Mouse (Mus musculus) kidney, adult 11 months (tissue): Measurements from ENCODE around the gene Phf11c.
"Not testable (repeated sequence)": the region's sequence is repeated elsewhere in the genome, so short reads cannot be mapped to it uniquely, and the experiment has no call there.

ENCODE experiments used
- DNase-seq: peaks from one replicate; pipeline ENCODE4 v3.0.0; 2022

Phf11c gene

DNA sequence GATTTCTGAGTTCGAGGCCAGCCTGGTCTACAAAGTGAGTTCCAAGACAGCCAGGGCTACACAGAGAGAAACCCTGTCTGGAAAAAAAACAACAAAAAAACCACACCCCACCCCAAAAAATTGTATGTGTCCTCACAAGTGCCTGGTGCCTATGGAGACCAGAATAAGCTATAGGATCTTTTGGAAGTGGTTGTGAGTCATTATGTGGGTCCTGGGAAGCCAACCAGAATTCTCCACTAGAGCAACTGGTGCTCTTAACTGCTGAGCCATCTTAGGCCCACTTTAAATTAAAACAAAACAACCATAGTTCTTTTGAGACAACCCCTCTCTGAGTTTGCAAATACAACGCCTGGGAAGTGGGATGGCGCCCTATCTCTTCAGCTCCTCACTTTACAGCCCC is at the start of gene Phf11c:
Phf11c (minus strand) TSS at position 101 of the 400 bp plus-strand sequence.
- DNase-seq = no peak

DNA sequence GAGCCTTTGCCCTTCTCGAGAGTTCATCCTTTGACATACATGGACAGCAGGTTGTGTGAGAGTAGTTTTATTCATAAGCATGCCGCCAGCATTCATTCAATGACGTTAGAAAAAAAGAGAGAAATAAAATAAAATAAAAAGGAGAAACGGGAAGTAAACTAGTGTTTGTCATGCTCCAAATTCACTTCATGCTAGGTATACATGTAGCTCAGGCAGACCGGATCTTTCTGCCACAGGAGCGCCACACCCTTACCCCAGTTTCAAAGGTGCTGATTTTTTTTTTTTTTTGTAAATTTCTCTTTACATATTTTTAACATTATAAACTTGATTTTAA is 46.3 kb upstream of the Phf11c start:
- no peak for DNase-seq

DNA sequence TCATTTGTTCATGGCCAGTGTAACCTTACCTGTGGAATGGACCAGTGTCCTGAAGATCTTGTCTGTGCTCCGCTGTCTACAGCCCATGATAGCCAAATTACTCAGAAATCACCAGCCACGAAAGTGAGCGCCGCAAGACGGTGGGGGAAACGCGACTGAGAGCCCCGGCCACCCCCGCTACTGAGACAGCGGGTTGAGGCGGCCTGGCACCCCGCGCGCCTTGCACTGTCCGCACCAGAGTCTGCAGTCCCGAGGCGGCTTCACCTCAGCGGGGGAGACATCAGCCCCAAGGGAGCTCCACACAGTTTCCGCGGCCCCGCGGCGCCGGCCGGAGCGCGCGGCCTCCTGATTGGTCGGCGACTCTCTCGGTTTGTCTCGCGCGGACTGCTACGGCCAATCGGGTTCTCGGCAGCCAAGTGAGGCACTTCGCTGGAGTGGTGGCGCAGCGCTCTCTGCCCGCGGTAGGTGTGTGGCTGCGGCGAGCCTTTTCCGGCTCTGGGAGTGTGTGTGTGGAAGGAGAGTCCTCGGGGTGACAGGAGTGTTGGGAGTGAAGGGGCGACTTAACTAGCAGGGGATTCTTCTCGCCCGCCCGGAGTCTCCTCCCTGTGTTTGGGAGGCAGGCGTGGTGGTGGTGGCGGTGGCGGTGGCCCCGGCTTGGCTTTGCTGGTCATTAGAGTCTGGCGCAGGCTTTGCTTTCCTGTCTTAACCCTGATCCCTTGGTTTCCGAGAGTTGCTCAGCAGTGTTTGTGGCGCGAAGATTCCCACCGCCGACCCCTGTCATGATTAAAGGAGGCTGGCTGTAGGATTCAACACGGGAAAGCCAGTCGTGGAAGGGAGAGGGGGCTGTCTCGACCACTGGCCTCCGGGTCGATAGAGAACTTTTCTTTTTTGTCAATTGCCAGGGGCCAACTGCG is 45.6 kb upstream of the Phf11c start, which contains the start of the genes Setdb2 and Cab39l:
Setdb2 (minus strand) TSS at position 327 of the 914 bp plus-strand sequence.
Cab39l (plus strand) TSS at position 415 of the 914 bp plus-strand sequence.
- DNase-seq = peak; percentile 96

DNA sequence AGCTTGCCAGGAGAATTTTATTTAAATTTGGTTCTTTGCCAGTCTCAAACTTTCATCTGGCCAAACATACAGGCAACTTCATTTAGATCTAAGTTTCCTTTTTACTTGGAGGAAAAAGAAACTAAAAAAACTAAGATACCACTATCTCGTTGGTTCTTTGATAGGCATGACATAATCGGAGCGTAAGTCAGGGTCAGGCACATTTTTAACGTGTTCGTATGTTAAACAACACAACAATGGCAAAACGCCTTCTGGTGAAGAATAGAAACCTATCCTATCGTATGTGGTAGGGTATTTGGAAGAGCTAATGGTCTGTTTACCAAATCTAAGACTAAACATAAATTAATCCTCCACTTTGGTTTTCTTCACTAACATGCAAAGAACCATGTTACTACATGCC is 44.9 kb upstream of the Phf11c start:
- no peak for DNase-seq

DNA sequence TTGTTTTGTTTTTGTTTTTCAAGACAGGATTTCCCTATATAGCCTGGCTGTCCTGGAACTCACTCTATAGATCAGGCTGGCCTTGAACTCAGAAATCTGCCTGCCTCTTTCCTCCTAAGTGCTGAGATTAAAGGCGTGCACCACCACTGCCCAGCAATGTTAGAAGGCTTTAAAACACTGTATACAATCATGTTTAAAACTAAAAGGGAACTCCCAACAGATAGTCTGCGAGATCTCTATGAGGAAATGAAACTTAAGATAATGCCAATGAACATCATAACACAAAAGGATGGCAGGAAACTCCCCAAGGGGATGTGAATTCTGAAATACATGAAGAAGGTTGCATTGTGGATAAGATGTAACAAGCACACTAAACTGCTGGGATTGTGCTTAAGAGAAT is 43.3 kb upstream of the Phf11c start:
- DNase-seq = no peak

DNA sequence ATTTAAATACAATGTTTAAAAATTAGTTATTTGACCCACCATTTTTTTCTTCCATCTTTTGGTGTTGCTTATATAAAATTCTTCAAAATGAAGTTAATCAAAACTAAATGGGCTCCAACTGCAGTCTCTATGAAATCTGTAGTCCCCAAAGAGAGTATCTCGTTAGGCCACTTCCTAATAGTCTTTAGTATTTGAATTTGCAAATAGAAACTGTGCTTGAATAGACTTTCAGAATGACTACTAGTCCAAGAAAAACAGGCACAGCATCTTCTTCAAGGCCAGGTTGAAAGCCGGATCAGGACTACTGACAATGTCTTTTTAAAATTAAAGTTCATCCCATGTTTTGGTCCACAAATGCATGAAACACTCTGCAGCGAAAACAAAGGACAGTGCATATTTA is 42.2 kb upstream of the Phf11c start:
- DNase-seq = no peak

DNA sequence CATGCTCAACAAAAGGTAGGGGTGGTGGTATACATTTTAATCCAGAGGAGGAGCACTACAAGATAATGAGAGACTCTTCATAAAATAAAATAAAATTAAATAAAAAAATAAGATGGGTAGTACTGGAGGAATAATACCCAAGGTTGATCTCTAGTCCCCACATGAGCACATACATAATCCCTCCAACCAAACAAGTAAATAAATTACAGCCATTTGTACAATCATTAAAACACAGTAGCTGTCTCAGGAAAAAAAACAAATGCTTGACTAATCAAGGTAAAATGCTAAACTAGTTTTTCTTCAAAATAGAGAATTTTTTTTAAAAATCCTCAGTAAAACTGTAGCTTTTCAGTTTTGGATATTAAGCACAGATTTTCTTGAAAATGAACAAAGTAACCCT is 40.0 kb upstream of the Phf11c start:
- DNase-seq = no peak

DNA sequence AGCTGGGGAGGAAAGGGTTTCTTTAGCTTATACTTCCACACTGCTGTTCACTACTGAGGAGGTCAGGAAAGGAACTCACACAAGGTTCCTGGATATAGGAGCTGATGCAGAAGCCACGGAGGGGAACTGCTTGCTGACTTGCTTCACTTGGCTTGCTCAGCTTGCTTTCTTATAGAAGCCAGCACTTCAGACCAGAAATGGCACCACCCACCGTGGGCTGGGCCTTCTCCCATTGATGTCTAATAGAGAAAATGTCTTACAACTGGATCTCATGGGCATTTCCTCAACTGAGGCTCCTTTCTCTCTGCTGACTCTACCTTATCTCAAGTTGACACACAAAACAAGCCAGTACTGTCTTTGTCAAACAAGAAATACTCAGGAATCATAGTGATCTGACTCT is 38.7 kb upstream of the Phf11c start:
- no peak for DNase-seq

DNA sequence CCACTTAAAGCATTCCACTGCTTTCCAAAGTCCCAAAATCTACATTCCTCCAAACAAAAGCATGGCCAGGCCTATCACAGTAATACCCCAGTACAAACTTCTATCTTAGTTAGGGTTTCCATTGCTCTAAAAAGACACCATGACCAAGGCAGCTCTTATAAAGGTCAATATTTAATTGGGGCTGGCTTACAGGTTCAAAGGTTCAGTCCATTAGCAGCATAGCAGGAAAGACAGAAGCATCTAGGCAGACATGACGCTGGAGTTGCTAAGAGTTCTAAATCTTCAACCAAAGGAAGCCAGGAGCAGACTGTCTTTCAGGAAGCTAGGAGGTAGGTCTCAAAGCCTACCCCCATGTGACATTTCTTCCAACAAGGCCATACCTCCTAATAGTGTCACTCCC is 35.4 kb upstream of the Phf11c start:
- no peak for DNase-seq

DNA sequence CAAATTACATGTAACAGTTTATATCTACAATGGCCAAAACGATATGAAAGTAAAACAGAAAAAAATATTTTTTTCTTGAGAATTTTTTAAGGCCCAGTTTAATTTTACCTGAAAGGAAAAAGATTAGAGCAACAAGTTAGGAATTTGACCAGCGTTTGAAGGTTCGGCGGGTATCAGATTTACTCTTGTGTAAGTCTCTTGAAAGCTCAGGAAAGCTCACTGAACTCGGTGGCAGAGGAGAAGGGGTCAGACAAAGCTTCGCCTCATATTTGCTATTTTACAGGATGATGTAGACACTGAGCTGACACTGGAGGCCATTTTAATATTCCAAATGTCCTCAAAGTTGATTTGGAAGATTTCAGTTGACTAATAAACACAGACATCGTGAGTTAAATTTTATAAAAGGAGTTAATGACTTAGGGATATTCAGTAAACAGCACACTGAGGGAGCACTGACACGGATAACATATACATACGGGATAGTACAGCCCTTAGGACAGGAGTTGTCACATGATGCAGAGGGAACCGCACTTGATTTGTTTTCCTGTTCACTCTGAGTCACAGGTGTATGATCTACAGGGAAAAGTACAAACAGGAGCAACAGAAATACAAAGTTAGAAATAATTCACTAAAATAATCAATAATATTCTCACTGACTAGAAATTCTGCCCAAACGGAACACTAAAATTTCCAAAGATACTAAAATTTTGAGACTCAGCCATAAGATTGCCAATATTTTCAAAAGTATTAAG is 27.9 kb upstream of the Phf11c start:
- no peak for DNase-seq

DNA sequence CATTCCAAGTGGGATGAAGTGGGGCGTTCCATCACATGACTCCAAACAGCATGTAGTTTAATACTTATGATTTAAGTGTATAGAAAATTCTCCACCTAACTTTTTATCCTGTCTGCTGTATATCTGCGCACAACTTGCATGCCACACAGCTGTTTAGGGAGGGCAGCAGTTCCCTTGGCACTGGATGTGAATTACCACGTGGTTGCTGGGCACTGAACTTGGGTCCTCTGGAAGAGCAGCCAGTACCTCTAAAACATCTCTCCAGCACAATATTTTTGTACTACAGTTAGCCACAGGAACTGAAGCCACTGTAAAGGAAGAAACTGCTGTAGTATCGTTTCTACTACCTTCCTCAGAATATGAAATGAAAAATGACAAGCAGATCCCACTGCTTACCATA is 23.0 kb upstream of the Phf11c start:
- no peak for DNase-seq

DNA sequence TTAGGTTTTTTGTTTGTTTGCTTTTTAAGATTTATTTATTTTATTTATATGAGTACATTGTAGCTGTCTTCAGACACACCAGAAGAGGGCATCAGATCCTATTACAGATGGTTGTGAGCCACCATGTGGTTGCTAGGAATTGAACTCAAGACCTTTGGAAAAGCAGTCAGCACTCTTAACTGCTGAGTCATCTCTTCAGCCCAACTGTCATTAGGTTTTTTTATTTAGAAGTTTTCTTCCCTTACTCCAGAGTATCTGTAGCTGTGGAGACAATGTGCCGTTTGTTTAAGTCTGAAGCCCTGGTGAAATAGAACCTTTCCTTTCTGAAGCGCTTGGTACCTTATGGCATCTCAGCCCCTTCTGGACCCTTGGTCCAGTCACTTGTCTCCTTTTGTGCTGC is 19.8 kb upstream of the Phf11c start:
- not testable (repeated sequence) for DNase-seq

DNA sequence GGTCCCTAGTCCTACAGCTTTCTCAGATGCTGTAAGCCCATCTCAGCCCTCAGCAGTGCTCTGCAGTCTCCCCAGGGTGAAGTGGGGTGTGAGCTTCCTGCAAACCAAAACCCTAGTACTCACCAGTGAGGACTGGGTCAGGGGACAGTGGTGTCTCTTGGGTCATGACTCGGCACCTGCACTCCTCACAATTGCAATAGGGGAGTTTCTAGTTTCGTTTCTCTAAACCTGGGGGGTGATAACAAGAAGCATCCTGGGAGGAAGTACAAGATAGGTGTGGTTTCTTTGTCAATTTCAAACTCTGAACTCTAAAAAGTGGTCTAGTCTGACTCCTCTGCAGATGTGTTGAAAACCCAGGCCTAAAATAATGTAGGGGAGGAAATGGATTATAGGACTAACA is 1.8 kb upstream of the Phf11c start:
- no peak for DNase-seq

DNA sequence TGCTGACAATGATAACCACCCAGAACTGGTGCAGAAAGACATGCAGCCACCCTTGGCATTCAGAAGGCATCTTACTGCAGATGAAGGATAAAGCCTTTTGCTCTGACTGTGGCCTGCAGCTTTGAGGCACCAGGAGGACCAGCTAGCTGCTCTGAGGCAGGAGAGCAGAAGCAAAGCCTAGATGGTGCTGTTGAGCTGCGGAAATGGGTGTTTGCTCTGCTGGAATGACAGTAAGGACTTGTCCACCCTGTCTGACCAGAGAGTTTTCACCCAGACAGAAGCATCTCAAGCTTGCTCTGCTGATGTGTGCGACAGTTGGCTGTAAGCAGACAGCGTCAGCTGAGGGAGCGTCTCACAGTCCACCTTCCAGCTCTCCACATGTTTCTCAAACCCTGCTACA is 5.0 kb downstream of the Phf11c start:
- peak; percentile 15 for DNase-seq

DNA sequence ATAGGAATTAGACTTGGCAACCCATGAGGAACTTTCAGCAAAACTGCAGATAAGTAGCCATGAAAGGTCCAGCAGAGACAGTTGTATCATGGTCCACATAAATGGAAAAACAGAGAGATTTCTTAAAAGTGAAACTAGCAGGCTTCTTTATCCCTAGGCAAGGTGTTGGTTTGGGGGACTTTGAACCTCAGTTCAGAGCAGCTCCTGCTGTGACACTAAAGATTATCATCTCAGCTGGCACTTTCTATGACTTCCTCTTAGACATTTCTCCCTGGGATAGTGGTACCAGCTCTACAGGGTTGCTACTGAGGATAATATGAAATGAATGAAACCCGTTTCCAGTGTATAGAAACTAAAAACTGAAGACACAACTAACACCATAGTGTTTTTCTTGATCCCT is 5.6 kb downstream of the Phf11c start:
- DNase-seq = no peak

DNA sequence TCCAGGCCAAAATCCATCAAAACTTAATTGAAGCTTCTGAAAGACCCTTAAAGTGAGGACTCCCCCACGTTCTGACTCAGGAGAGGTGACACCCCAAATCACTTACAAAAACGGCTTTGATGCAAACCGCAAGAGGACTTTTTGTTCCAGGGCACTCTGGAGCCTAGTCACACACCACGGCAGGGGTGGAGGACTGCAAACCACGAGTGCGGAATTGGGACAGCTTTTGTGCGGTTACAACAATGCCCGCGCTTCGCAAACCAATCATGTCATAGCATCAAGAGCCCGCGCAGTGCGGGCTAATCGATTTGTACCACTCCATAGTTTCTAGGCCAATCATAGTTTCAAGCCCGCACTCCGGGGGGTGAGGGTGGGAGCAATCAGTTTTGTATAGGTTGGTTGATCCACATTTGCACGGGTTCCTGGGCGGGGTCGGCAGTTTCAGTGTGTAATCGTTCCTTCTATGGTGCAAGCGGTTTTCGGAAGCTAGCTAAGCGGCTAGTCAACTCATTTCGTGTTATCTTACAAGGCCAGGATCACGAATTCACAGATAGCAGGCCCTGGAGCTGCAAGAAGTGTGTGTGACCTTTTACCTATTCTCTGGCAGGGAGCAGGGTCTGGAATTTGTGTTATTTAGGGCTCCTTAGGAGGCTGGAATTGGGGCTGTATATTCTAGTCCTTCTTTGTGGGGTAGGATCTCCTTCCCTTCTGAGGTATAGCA is 24.7 kb downstream of the Phf11c start:
- no peak for DNase-seq

DNA sequence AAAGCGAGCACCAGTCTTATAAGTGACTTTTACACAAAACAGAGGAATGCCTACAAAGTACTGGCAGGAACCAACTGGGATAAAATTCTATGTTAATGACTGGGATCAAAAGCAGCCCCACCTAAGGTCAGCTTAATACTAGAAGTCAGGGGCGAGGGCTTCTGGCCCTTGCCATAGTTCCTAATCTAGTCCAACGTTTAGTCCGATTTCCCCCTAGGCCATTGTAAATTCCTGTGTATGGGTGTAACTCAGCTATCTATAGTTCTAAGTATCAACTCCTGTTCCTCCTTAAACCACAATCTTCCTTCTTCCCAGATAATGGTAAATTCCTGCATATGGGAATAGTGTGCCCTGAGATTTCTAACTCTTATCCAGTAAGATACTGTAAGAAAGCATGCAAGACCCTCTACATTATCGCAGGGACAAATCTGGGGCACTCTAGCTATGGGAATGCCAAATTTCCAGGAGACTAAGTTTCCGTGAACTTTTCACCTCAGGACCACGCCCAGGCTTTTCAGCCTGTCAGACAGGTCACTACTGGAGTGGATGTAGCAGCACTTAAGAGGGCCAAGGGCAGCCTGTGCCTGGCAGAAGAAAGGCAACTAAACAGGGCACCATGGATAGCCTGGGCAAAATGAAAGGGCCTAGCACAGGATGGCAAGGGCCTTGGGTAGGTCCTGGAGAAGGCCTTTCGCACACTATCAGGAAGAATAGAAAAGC is 28.6 kb downstream of the Phf11c start:
- no peak for DNase-seq

DNA sequence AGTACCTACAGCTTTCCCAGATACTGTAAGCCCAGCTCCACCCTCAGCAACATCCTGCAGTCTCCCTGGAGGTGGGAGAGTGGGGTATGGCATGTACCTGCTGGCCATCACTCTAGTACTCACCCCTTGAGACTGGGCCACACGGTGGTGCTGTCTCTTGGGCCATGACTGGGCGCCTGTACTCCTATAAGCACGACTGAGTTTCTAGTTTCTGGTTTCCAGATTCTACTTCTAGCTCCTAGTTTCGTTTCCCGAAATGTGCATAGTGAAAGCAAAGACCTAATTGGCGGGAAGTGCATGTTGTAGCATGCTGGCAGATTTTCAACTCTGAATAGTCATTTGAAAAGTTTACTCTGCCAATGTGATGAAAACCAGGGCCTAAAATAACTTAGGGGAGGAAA is 29.9 kb downstream of the Phf11c start, which contains the start of gene Phf11d:
Phf11d (minus strand) TSS at position 227 of the 401 bp plus-strand sequence.
- peak; percentile 43 for DNase-seq

DNA sequence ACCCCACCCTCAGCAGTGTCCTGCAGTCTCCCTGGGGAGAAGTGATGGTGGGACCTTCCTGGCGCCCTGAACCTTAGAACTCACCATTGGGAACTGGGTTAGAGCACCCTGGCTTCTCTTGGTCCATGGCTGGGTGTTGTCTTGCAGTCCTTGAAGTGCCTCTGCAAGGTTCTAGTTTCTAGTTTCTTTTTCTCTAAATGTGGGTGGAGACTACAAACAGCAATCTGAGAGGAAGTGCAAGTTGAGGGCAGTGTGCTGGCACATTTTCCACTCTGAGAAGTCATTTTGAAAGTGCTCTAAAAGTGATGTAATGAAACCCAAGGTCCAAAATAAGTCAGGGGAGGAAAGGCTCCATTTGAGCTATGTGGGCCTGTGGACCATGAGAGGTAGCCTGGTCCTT is 54.0 kb downstream of the Phf11c start, which contains the start of gene Phf11b:
Phf11b (minus strand) TSS at position 163 of the 400 bp plus-strand sequence.
- DNase-seq = peak; percentile 8

DNA sequence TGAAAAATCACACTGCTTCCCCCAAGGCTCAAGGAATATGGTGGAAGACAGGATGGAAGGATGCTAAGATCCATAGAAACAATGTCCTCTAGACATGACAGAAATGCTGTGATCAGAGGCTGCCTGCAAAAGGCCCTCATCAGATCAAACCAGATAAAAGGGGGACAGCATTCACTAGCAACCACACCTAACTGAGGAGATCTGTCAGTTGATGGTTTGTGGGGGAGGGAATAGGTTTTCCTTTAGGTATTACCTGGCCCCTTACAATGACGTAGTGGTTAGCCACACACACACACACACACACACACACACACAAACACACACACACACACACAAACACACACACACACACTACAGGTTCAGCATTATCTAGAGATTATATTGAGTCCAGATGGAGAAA is 55.6 kb downstream of the Phf11c start:
- no peak for DNase-seq

DNA sequence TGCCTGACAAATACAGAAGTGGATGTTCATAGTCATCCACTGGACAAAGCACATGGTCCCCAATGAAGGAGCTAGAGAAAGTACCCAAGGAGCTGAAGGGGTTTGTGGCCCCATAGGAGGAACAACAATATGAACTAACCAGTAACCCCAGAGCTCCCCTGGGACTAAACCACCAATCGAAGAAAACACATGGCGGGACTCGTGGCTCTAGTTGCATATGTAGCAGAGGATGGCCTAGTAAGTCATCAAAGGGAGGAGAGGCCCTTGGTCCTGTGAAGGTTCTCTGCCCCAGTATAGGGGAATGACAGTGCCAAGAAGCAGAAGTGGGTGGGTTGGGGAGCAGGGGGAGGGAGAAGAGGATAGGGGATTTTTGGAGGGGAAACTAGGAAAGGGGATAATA is 59.1 kb downstream of the Phf11c start:
- DNase-seq = not testable (repeated sequence)
